Mouse (Mus musculus): ENCODE measurements around the gene Gm3233. TPM values are rescaled to one million over a fixed set of nuclear protein-coding genes. Genes with fewer than 3 reads are reported as not detected.
"Not testable (repeated sequence)": the region's sequence is repeated elsewhere in the genome, so short reads cannot be mapped to it uniquely, and the experiment has no call there.

The Gm3233 gene
- not detected in 2 replicates for polyA plus RNA-seq (2012; rRNA removed)
- not detected in 2 replicates for polyA plus RNA-seq (2014; fragmentation: Nextera tagmentation; extraction: Ambion mirVana)

GRCm38 (mm10) chr10:77759582-77759981, at the start of gene Gm3233:
Gene Gm3233 (minus strand): TSS chr10:77759682.
- not testable (repeated sequence) for ATAC-seq (ENCODE audit: insufficient read depth); H3K4me2 ChIP-seq (ENCODE audit: low read depth); H3K27ac ChIP-seq; H3K9me3 ChIP-seq (ENCODE audit: control insufficient read depth, low read length); DNase-seq (ENCODE audit: low read depth in 3 of 3, low spot score in 3 of 3); H3K4me3 ChIP-seq (ENCODE audit: insufficient read depth in 1 of 2, low read depth in 2 of 2, low read length in 2 of 2); H3K9ac ChIP-seq (replicated peaks); H3K4me1 ChIP-seq (replicated peaks; ENCODE audit: control insufficient read depth in 2 of 2, insufficient read depth in 2 of 2, low read length in 1 of 2); H3K36me3 ChIP-seq (replicated peaks; ENCODE audit: control insufficient read depth, insufficient read depth, low read depth); H3K27me3 ChIP-seq (ENCODE audit: control insufficient read depth, insufficient read depth, low read length)
- no CpG with 5 or more reads among the region's 1 CpGs for WGBS (ENCODE audit: insufficient replicate concordance)

GRCm38 (mm10) chr10:77804095-77804494, 44.6 kb upstream of the Gm3233 start:
- TF ChIP-seq CTCF (IDR thresholded peaks at IDR 0.05; ENCODE audit: low read depth) (no peak), EP300 (IDR thresholded peaks at IDR 0.05; ENCODE audit: low read depth) (no peak)
- Histone ChIP-seq H3K27ac (no peak overlapping the region), H3K9ac (replicated peaks) (no peak overlapping the region)

DNA sequence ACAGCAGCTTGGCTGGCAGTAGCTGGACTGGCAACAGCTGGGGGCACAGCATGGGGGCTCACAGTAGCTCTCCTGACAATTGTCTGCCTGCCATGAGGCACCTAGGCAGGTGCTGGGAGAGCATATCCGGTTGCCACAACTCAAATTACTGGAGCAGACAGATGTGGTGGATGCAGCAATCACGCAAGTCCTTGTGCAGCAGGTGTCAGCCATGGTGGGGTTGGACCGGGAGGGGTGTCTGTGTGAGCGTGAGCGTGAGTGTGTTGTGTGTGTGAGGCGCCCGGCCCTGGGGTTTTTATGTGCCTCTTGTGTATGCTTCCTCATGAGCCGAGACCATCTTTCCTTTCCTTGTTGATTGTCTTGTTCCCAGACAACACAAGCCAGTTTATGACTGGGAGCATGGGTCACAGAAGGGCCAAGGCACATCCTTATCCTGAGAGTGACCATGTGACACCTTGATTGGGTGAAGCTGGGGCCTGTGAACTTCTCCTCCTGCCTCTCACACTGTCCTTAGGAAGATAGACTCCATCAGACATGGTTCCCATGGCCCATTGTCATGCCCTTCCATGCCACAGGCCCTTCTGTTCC, 39.5 kb upstream of the Gm3233 start, which contains the start of gene Gm19668:
Gene Gm19668, minus strand, starts transcription at position 213 of the 588 bp plus-strand sequence.
- Histone ChIP-seq H3K4me3 (ENCODE audit: insufficient read depth in 1 of 2, low read depth in 2 of 2, low read length in 2 of 2) (no peak within 1 kb of the TSS), H3K36me3 (replicated peaks; ENCODE audit: control insufficient read depth, insufficient read depth, low read depth) (no peaks in the 10 kb centered on the region), H3K4me1 (replicated peaks; ENCODE audit: control insufficient read depth in 2 of 2, insufficient read depth in 2 of 2, low read length in 1 of 2) (no peaks in the 10 kb centered on the region), H3K27me3 (ENCODE audit: control insufficient read depth, insufficient read depth, low read length) (no peaks in the 10 kb centered on the region), H3K9me3 (ENCODE audit: control insufficient read depth, low read length) (no peaks in the 10 kb centered on the region), H3K27ac (no peak within 1 kb of the TSS), H3K4me2 (ENCODE audit: low read depth) (no peak within 1 kb of the TSS), H3K9ac (replicated peaks) (no peak within 1 kb of the TSS)
- ATAC-seq (ENCODE audit: insufficient read depth) (no peak), DNase-seq (ENCODE audit: low read depth in 3 of 3, low spot score in 3 of 3) (no peak)
- 46% methylated on average over 8 of the region's 8 CpGs for WGBS (ENCODE audit: insufficient replicate concordance)
- TF ChIP-seq CTCF (IDR thresholded peaks at IDR 0.05; ENCODE audit: low read depth) (no peak), EP300 (IDR thresholded peaks at IDR 0.05; ENCODE audit: low read depth) (no peak)

More at GRCm38 (mm10) chr10:77804095-77804494, 44.6 kb upstream of the Gm3233 start:
- Histone ChIP-seq H3K9me3 (ENCODE audit: control insufficient read depth, low read length) (no peaks in the 10 kb centered on the region), H3K27me3 (ENCODE audit: control insufficient read depth, insufficient read depth, low read length) (no peaks in the 10 kb centered on the region), H3K4me1 (replicated peaks; ENCODE audit: control insufficient read depth in 2 of 2, insufficient read depth in 2 of 2, low read length in 1 of 2) (no peaks in the 10 kb centered on the region), H3K4me2 (ENCODE audit: low read depth) (no peak overlapping the region), H3K4me3 (ENCODE audit: insufficient read depth in 1 of 2, low read depth in 2 of 2, low read length in 2 of 2) (no peak overlapping the region), H3K36me3 (replicated peaks; ENCODE audit: control insufficient read depth, insufficient read depth, low read depth) (no peaks in the 10 kb centered on the region)
- ATAC-seq (ENCODE audit: insufficient read depth) = no peak
- DNase-seq (ENCODE audit: low read depth in 3 of 3, low spot score in 3 of 3) = no peak
- 40% methylated on average over 3 of the region's 3 CpGs for whole genome bisulfite sequencing (ENCODE audit: insufficient replicate concordance)

DNA sequence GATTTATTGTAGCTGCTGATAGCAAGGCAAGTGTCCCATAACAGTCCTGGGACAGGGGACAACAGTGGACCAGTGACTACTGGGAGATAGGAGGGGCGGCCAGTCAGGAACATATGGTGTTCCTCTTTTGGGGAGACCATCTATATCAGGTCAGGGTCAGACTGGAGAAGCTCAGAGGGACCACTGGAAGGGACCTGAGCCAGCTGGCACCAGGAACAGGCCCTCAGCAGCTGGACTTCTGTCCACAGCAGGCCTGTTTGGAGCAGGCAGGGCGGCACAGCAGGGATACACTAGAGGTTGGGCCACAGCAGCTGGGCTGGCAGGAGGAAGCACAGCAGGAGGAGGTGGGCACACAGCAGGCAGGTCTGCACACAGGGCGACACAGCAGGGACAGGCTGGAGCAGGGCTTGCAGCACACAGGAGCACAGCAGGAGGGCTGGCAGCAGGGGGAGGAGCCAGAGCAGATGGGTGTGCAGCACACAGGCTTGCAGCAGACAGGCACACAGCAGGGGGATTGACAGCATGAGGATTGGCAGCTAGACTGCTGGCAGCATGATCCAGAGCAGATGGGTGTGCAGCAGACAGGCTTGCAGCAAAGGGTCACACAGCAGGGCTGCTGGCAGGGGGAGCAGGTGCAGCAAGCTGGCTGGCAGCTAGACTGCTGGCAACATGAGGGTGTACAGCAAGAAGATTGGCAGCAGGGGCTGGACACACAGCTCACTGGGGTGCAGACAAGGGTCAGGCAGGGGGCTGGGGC, 38.9 kb upstream of the Gm3233 start:
- not testable (repeated sequence) for H3K27ac ChIP-seq; DNase-seq (ENCODE audit: low read depth in 3 of 3, low spot score in 3 of 3); H3K9me3 ChIP-seq (ENCODE audit: control insufficient read depth, low read length); ATAC-seq (ENCODE audit: insufficient read depth); H3K9ac ChIP-seq (replicated peaks); H3K27me3 ChIP-seq (ENCODE audit: control insufficient read depth, insufficient read depth, low read length); H3K4me2 ChIP-seq (ENCODE audit: low read depth); H3K4me3 ChIP-seq (ENCODE audit: insufficient read depth in 1 of 2, low read depth in 2 of 2, low read length in 2 of 2); H3K36me3 ChIP-seq (replicated peaks; ENCODE audit: control insufficient read depth, insufficient read depth, low read depth); H3K4me1 ChIP-seq (replicated peaks; ENCODE audit: control insufficient read depth in 2 of 2, insufficient read depth in 2 of 2, low read length in 1 of 2)
- 48% methylated on average over 3 of the region's 3 CpGs for WGBS (ENCODE audit: insufficient replicate concordance)

DNA sequence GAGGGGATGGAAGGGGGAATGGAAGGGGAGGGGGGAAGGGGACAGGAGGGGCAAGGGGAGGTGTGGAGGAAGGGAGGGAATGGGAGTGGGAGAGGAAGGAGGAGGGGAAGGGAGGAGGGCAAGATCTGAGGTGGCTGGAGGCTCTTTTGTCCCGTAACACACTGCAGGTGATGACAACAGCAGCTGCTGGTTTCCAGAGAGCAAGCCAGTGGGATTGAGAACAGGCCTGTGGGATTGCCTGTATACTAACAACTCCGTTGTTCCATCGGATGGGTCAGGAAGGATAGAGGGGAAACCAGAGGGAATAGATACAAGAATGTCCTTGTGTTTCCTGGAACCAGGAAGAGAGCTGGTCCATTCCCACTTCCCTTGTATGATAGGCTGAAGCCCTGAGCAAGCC, 38.2 kb upstream of the Gm3233 start:
- Histone ChIP-seq H3K27ac (no peak overlapping the region), H3K4me1 (replicated peaks; ENCODE audit: control insufficient read depth in 2 of 2, insufficient read depth in 2 of 2, low read length in 1 of 2) (no peaks in the 10 kb centered on the region), H3K9ac (replicated peaks) (no peak overlapping the region), H3K27me3 (ENCODE audit: control insufficient read depth, insufficient read depth, low read length) (no peaks in the 10 kb centered on the region), H3K36me3 (replicated peaks; ENCODE audit: control insufficient read depth, insufficient read depth, low read depth) (no peaks in the 10 kb centered on the region), H3K4me2 (ENCODE audit: low read depth) (no peak overlapping the region), H3K9me3 (ENCODE audit: control insufficient read depth, low read length) (no peaks in the 10 kb centered on the region), H3K4me3 (ENCODE audit: insufficient read depth in 1 of 2, low read depth in 2 of 2, low read length in 2 of 2) (no peak overlapping the region)
- TF ChIP-seq CTCF (IDR thresholded peaks at IDR 0.05; ENCODE audit: low read depth) (no peak), EP300 (IDR thresholded peaks at IDR 0.05; ENCODE audit: low read depth) (no peak)
- DNase-seq (ENCODE audit: low read depth in 3 of 3, low spot score in 3 of 3) = no peak
- no peak for ATAC-seq (ENCODE audit: insufficient read depth)
- 20% methylated on average over 3 of the region's 3 CpGs for WGBS (ENCODE audit: insufficient replicate concordance)

Measured in liver, embryonic 14.5 days (tissue).